Mouse (Mus musculus): ENCODE data around the gene Cracr2b.
"Not testable (repeated sequence)": the region's sequence is repeated elsewhere in the genome, so short reads cannot be mapped to it uniquely, and the experiment has no call there.

Gene Cracr2b

DNA sequence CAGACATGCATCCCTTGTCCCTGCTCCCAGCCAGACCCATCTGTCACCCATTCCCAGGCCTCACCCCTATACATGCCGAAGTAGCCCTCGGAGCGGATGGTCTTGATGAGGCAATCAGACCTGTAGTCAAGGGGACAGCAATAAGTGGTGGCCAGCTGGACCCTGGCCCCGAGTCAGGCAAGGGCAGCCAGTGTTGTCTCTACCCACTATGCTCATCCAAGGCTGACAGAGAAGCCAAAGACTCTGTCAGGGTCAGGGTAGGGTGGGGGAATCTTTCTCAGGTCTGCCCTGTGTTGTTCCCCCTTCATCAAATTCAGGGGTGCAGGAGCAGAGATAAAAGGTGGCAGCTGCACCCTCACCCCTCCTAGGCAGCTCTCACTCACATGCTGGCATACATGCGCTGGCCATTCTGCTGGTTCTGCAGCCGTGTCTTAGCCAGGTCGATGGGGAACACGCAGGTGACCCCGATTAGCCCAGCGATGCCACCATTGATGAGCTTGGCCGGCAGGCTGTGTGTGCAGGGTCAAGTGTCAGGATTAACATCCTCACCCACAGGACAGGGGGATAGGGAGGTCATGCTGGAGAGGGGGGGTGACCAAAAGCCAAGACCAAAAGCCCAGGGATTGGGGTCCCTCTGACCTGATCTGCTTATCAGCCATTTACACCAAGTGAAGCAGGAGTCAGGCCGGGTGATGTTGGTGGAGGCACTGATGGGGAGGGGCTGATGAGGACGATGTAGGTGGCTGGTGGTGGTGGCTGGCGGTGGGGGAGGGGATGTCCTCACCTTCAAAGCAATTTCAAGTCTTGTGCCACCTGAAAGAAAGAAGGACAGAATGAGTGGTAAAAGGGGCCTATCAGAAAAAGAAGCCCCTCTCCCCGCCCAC, 27.1 kb upstream of the Cracr2b start:
- no peak for DNase-seq (ENCODE audit: low spot score)

DNA sequence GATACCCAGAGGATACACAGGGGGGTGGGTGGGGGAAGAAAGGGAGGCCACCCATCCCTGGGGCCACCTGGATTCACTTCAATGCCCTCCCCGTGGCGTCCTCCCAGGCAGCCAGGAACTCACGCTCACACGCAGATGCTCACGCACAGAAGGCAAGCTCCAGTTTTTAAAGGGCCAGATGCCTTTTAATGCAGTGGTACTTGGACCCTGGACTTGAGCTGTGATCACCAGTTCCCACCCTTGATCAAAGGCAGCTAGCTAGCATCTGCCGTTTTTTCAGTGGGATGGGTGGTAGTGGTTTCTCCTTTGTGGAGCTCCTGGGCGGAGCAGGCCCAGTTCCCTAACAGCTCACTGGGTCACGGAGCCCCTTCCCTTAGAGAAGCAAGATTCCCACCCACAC, 26.4 kb upstream of the Cracr2b start:
- no peak for DNase-seq (ENCODE audit: low spot score)

DNA sequence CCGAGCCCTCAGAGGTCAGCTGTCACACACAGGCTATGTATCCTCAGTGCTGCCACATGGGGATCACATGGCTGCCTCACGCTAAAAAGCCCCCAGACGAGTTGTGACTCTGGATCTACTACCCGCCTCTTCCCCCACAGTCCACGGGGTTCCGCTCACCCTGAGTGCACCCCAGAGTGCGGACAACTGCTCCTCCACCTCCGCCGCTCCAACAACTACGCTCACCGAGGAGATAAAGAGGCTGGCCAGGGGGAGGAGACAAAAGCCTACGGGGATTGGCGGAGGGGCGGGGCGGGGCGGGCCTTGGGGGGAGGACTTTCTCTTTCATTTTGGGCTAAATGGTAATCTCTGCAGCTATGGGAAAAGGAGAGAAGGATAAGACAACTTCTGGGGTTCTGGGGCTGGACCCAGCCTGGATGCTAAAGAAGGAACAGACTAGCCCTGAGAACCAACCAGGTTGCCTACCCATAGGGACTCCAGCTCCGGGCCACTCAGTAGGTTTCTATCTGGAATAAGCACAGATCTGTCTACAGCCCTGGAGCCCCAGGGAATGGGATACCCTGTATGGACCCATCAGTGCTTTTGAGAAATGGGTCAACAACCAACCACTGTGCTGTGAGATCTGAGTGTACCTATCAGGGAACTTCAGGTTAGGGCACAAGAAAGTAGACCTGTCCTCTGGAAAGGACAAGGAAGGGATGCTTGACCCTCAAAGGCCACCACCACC, 25.6 kb upstream of the Cracr2b start:
- DNase-seq (ENCODE audit: low spot score), result peak; percentile 64

DNA sequence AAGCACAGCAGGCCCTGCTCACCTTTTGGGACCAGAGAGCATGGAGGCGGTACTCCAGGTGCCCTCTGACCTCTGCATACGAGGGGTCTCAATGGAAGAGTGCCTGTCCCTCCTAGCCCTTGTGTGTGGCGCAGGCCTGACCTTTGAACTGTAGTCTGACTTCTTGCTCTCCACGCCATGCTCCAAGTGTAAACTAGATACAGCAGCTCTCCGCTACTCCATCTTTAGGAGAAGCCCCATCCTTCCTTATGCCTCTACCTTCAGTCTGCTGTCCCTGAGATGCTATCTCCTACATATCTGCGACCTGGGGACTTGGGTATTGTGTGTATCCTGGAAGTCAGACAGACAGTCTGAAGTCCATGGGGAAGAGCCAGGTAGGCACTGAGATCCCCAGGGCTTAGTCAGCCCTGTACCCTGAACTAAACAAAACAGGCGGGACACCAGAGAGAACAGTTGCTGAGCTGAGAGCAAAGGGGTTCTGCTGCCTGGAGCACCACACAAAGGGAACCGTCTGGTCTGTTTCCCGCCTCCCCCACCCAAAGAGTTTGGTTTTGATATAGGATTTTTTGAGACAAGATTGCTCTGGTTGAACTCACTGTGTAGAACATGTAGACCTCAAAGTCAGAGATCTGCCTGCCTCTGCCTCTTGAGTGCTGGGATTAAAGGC, 24.9 kb upstream of the Cracr2b start:
- DNase-seq (ENCODE audit: low spot score), result no peak

DNA sequence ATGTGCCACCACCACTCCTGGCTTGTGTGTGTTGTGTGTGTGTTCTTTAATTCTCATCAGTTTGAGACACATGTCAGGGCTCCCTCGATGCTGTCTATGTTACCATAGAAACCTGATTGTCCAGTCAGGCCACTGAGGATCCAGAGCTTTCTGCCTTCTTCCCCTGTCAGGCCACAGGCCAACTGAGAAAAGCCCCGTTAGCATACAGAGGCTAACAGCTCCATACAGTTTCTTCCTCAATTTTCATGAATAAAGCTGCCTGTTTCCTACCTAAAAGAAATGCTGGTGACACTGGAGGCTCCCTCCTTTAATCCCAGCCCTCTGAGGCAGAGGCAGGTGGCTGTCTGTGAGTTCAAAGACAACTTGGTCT, 24.4 kb upstream of the Cracr2b start:
- no peak for DNase-seq (ENCODE audit: low spot score)

DNA sequence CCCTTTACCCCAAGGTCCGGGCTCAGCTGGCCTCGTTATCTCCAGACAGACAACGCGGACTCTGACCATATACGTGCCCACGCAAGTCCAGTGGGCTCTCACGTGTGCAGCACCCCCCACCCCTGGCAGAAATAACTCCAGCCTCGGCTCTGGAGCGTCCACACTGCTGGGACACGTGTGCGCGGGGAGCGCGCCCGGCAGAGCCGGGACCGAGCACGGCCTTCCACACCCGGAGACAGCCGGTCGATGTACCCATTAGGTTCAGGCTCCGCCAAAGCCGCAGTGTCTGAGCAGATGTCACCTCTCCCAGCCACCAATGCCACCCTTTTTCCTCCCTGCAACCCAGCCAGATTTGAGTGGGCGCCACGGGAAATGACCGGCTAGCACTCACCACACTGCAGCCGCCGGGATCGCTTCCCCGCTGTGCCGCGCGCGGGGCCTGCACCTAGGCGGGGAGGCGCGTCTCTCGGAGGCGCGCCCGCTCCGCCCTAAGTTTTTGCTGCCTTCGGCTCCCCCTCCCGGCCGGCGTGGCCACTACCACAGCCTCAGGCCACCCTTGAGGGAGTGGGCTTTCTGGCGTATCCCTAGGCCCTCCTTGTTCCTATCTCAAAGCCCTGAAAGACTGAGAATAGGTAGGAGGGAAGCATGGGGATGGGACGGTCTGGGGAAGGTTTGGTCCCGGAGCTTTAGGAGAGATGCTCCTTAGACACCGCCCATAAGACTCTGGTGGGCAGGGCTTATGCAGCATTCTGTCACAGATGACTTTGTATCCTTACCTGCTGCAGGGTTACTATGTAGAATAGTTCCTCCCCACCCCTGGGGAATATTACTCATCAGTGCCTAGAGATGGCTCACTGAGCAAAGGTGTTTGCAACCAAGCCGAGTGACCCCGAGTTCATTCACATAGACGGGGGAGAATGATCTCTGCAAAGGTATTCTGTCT, 23.4 kb upstream of the Cracr2b start, which contains the start of gene Slc25a22:
Slc25a22 (minus strand) TSS at position 715 of the 943 bp plus-strand sequence.
- DNase-seq (ENCODE audit: low spot score), result peak; percentile 80

DNA sequence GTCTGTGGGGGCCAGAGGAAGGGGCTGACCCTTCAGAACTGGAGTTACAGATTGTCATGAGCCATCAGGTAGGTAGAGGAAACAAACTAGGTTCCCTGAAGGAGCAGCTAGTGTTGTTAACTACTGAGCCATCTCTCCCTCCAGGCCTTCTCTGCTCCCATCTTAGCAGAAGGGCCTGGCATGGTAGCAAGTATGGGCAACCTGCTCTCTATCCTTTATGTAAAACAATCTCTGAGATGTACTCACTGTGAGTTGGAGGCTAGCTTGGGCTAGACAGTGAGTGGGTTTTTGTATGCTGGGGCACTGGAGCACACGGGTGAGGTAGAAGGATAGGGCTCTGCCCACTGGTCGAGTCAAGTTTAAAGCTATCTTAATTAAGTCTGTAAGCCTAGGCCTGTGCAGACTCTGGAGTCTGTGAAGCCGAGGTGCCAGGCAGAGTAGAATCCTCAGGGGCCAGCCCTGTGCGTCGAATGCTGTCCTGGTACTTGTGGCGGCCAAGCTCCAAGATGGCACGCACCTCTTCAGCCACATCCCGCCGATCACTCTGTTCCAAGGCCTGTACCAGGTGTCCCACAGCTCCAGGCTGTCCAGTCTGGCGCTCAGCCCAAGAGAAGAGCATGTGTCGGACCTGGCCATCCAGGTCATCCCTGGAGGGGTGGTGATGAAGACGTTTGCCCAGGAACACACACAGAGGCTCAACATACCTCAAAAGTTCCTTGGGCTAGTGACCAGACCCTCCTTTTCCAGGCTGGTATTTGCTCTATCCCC, 22.5 kb upstream of the Cracr2b start:
- DNase-seq (ENCODE audit: low spot score), result no peak

DNA sequence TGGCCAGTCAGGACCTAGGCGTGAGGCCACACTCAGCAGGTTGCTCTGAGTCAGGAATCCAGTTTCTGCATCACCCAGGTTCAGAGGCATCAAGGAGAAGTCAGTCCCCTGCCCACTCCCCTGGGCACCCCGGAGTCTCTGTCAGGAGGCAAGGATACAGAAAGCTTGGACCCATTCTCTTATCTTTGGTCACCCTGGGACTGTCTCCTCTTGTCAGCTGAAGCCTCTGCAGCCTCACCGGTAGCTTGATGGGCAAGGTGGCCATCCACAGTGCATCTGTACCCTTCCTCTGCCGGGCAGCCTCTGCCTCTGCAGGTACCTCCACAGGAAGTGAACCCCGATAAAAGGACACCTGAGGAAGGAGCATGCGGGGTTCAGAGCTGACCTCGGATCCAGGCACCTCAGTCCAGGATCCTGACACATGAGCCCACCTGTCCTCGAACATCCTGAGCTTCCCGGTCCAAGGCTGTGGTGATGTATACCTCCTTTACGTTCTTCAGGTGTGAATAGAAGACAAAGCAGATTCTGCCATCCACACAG, 21.7 kb upstream of the Cracr2b start:
- no peak for DNase-seq (ENCODE audit: low spot score)

DNA sequence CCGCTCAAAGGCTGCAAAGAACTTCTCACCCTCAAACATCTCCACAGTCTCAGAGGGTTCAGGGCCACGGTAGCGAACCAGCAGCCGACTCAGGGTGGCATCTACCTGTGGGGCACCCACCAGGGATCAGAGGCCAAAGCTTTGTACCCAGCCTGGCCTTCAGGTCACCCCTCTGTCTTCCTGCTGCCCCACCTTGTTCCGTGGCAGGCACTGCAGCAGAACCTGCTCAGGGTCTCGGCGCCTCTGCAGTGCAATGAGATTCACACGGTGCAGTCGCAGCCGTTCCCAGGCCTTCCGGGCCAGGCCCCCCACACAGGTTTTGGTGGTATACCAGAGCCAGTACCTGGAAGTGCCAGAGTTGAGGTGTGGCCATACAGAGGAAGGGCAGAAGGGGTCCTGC, 21.1 kb upstream of the Cracr2b start:
- DNase-seq (ENCODE audit: low spot score), result no peak

DNA sequence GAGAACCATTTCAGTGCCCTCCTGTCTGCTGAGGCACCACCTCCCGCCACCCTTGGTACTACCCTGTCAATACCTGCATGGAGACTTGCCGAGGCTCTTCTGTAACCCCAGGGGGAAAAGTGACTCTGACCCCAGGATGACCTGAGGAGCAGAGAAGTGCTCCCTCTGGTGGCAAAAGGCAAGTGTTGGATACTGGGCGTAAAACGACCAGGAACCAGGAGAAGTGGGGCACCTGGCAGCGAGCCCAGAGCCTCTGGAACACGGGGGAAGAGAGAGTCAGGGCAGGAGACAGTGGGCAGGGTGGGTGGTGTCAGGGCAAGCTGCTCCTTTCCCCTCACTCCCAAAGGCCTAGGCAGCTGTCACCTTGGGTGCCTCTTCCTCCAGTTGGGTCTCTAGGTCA, 20.3 kb upstream of the Cracr2b start:
- peak; percentile 64 for DNase-seq (ENCODE audit: low spot score)

DNA sequence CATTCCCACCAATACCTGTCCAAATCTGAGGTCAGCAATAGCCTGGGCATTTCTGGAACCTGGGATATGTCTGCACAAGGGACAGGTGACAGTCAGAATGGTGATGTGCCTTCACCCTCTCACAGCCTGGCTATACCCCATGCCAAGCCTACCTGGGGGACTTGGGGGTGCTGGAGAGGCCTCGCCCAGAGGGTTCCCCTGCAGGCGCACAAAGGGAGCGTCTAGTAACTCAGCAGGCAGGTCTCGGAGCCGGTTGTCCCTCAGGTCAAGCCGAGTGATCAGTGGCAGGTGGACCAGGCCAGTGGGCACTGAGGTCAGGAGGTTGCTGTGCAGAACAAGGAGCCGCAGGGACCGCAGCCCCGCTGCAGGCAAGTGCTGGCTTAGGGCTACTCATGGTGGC, 19.4 kb upstream of the Cracr2b start:
- no peak for DNase-seq (ENCODE audit: low spot score)

DNA sequence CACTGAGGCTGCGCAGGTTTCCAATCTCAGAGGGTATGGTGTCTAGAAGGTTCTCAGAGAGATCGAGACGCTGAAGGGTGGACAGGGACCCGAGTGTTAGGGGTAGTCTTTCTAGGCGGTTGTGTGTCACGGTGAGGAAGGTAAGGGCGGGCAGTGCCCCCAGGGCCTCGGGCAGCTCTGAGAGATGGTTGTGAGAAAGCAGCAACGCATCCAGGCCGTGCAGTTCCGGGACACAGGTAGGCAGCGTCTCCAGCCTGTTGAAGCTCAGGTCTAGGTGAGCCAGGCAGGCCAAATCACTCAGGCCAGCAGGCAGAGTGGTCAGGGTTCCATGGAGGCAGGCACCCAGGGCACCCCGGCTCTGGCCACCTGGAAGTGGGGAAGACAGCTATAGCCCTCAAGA, 18.7 kb upstream of the Cracr2b start:
- DNase-seq (ENCODE audit: low spot score), result no peak

DNA sequence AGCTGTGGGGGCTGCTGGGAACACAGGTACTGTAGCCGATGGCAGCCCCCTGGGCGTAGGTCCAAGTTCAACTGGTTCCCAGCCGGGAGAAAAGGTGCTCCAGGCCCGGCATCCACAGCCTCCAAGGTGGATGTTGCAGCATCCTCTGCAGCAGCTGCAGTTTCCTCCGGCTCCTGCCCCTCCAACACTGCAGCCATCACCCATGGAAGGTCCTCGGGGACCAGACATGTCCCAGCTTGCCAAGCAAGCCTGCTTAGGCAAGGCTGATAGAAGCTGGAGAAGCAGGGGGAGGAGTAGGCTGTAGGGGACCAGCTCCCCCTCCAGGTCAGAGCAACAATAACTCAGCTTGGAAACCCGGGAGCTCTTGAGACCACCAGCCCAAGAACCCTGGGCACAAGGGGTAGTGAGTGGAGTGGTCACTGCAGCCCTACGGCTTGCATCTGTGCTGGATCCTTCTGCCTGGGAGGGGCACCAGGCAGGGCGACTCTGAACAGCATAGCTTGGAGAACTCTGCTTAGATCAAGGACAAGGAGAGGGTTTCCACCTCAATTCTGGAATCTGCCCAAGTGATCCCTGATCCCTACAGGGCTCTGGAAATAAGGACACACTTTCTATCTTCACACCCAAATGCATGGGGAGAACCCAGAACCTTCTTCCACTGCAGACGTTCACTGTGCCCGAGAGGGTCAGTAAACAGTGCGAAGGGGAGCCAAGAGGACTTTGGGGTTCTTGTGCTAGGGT, 17.6 kb upstream of the Cracr2b start:
- DNase-seq (ENCODE audit: low spot score), result peak; percentile 68

DNA sequence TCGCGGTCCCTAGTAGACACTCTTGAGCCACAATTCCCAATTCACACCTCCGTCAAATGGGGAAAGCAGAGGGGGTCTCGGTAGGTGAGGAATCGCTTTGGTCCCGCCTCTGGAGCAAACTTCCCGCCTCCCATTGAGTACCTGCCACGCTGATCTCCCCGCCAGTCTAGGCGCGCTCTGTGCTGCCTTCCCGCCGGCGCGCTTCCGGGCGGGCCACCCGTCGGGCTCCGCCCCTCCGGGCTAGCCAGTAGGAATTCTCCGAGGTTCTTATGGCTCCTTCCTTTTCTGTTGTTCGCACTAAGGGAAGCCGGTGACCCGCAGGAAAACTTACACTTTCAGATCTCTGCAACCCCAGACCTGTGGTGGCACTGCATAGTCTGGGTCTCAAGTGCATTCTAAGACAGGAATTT, 17.1 kb upstream of the Cracr2b start, which contains the start of gene Pidd1:
Pidd1 (minus strand) TSS at position 198 of the 410 bp plus-strand sequence.
- peak; percentile 72 for DNase-seq (ENCODE audit: low spot score)

DNA sequence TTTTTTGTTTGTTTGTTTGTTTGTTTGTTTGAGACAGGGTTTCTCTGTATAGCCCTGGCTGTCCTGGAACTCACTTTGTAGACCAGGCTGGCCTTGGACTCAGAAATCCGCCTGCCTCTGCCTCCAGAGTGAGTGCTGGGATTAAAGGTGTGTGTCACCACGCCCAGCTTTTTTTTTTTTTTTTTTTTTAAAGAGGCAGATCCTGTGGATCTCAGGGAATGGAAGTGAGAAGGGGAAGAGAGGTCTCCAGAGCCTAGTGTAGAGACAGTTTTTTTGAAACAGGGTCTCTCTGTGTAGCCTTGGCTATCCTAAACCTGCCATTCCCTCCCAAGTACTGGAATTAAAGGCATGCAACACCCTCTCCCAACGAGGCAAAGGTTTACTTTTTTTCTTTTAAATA, 14.5 kb upstream of the Cracr2b start:
- DNase-seq (ENCODE audit: low spot score), result not testable (repeated sequence)

DNA sequence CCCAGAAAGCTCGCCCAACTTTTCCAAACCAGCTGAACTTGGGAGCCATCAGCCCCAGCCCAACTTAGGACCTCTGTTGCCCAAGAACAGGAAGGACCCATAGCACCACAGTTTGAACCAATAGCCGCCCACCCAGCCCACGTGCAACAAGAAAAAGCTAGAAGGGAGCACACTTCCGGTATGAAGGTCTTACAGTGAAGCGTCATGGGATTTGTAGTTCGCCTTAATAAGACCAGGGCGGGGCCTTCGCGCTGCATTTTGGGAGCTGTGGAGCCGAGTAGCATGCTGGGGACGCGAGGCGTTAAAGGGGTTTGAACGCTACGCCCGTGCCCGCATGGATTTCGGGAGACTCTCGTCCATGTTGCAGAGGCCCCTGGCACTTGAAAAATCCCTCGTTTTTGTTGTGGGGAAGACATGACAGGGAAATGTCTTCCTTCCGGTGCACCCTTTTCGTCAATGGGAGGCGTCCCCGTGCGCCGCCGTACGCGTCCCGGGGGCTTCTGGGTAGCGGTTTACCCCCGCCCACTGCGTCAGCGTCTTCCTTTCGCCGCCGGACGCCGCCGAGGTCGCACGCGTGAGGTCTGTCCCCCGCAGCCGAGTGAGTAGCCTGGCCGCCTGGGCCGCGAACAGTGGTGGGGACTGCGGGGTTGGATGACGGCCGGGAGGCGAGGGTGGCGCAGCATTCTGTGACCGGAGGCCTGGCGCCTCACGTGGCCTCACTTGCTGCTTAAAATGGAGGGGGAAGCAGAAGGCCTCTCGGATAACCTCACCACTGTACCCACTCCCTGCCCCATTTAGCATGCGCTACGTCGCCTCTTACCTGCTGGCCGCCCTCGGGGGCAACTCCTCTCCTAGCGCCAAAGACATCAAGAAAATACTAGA, 13.5 kb upstream of the Cracr2b start, which contains the start of gene Rplp2:
Rplp2 (plus strand) TSS at position 261 of the 882 bp plus-strand sequence.
- DNase-seq (ENCODE audit: low spot score), result peak; percentile 94

DNA sequence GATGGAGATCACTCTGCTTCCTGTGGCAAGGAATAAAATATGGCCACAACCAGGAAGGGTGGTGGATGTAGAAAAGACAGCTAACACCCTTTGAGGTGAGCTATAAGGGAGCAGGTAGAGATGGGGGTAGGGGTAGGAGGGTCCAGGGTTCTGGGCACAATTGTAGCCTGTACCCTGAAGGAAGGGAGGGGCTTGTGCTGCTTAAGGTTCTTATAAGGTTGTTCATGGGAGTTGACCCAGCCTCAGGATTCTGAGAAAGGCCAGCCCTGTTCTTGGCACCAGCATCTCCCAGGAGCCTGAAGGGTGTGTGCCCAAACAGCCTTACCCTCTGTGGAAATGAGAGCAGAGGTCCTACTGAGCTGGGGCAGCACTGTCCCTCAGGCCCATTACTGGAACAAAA, 9.0 kb upstream of the Cracr2b start:
- DNase-seq (ENCODE audit: low spot score), result no peak

DNA sequence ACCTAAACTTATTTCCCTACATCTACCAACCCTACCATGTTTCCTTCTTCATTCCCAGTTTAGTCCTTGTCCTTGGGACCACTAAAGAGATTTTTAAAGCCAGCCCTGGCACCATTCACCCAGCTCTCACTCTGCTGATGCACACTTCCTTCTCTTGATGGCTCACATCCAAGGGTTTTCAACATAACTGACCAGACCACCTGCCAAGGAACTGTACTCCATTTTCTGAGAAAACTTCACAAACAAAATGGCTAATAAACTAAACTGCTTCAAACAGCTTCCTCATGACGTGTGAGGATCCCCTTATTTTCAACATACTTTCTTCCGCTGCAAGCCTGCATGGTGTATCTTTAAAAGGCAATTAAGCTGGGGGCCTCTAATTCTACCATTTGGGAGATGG, 7.3 kb upstream of the Cracr2b start:
- DNase-seq (ENCODE audit: low spot score), result no peak

Data from urinary bladder, postnatal 14 days (tissue).